Mouse (Mus musculus): ENCODE results near the gene Cwc25.
"Not testable (repeated sequence)": the region's sequence is repeated elsewhere in the genome, so short reads cannot be mapped to it uniquely, and the experiment has no call there.

The Cwc25 gene

GRCm38 (mm10) chr11:97800691-97801408 lies 34.5 kb upstream of the Cwc25 start:
- peak in 1 of 2 experiments; percentile 49 for DNase-seq

- peak; percentile 86 to 93 for DNase-seq
Observed at GRCm38 (mm10) chr11:97799994-97800690, 33.8 kb upstream of the Cwc25 start.

DNA sequence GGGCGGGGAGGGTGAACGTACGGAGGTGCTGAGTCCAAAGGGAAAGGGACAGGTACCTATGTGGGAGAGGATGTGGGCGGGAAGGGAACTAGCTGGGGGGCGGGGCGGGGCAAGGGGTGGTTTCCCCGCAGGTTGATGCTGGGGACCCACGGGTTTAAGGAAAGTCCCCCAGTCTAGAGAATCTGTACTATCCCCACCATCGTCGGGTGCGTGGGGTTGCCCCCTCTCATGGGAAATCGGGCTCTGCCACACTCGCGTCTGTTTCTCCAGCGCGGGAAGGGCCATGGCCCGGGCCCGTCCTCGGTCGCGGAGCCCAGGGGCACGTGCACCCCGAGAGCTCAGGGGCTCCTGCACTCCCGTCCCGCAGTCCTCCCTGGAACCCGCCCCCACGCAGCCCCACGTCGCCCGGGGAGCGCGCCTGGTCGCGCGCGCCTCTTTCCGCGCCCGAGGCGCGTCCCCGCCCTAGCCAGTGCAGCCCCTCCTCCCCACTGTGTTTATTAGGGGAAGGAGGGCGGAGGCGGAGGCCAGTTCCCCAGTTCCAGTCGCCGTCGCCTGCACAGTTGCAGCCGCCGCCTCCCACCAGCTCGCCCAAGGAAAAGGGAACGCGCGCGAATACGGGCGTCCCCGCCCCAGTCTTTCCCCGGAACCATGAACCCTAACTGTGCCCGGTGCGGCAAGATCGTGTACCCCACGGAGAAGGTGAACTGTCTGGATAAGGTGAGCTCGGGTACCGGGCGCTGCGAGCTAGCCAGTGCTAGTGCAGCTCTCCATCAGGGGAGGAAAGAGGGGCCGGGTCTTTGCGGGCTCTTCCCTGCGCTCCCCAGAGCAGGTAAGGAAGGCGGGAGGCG lies 33.0 kb upstream of the Cwc25 start:
- peak; percentile 92 to 93 for DNase-seq

GRCm38 (mm10) chr11:97798782-97799145 lies 32.4 kb upstream of the Cwc25 start, which contains the start of gene Lasp1:
Gene Lasp1 (plus strand): TSS chr11:97799000.
- peak; percentile 86 to 91 for DNase-seq

GRCm38 (mm10) chr11:97798083-97798435 lies 31.7 kb upstream of the Cwc25 start:
- DNase-seq = no peak

DNA sequence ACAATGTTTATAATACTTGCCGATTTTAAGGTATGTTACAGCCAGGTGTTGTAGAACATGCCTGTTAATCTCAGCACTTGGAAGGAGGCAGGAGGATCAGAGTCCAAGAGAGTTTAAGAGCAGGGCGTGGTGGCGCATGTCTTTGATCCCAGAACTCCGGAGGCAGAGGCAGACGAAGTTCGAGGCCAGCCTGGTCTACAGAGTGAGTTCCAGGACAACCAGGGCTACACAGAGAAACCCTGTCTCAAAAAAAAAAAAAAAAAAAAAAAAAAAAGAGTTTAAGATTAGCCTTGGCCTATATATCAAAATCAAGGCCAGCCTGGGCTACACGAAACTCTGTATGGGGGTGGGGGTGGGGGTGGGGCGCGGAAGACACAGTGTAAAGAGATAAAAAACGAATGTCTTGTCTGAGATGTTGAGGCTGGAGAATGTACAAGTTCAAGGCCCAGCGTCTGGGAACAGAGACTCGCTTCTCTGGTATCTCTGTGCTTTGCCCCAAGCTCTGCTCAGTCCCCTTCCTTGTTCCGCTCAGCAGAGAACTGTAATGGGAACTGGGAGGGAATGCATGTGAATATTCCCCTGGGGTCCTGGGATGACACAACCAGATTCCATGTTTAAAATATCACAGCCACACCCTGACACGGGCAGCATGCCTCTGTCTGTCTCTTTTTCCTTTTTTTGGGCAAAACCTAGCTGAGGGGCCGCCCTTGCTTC lies 31.2 kb upstream of the Cwc25 start:
- DNase-seq = no peak

DNA sequence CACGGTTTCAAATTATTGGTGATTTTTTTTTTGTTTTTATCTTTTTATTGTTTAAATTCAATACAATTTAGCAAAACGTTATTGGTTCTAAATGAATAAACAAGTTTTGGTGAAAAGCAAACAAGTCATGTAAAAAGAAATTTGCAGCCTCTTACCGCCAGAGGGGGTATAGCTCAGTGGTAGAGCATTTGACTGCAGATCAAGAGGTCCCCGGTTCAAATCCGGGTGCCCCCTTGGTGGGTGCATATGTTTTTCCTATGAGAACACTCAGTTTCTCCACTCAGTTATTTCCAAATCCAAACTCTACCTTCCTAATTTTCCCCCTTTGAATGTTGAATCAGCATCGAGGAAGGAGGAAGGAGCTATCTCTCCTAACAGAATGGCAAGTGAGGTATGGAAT lies 30.6 kb upstream of the Cwc25 start:
- DNase-seq = peak; percentile 68 to 77

- peak in 1 of 2 experiments; percentile 57 for DNase-seq
Observed at GRCm38 (mm10) chr11:97793165-97793564, 26.8 kb upstream of the Cwc25 start.

DNA sequence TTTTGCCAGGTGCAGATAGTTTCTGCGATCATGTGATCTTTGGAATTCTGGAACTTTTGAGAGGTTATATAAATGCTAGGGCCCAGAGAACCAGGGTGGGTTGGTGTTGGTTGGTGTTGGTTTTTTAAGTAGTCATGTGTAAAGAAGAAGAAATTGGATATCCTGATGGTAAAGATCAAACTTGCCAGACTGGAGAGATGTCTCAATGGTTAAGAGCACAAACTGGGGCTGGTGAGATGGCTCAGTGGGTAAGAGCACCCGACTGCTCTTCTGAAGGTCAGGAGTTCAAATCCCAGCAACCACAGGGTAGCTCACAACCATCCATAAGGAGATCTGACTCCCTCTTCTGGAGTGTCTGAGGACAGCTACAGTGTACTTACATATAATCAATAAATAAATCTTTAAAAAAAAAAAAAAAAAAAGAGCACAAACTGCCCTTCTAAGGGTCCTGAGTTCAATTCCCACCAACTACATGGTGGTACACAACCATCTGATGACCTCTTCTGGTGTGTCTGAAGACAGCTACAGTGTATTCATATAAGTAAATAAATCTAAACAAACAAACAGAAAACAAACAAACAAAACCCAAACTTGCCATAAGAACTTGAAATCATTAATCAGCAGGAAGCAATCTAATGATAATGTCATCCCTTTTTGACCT lies 24.6 kb upstream of the Cwc25 start:
- not testable (repeated sequence) for DNase-seq

DNA sequence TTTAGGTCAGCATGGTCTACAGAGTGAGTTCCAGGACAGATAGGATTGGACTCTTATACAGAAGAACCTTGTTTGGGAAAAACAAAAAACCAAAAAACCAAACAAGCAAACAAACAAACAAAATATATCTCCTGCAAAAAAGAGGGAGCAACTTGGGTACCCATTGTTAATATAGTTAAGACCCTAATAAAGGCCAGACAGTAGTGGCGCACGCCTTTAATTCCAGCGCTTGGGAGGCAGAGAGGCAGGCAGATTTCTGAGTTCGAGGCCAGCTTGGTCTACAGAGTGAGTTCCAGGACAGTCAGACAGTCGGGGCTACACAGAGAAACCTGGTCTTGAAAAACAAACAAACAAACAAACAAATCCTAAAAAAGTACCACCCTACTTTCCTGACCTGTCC lies 23.4 kb upstream of the Cwc25 start:
- no peak for DNase-seq

GRCm38 (mm10) chr11:97787961-97788360 lies 21.6 kb upstream of the Cwc25 start:
- no peak for DNase-seq

DNA sequence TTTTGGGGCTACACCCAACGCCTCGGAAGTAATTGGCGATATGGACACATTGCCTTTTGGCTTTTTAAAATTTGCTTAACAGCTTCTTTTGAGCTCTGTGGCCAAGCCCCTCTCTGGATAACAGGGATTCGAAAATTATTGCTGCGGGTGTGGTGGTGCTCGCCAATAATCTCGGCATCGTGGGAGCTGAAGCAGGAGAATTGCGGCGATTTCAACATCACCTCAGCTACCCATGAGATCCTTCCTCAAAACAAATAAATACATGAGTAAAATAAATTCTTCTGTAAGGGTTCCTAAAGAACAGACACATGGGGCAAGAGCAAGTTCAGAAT lies 16.2 kb upstream of the Cwc25 start:
- DNase-seq = no peak

DNA sequence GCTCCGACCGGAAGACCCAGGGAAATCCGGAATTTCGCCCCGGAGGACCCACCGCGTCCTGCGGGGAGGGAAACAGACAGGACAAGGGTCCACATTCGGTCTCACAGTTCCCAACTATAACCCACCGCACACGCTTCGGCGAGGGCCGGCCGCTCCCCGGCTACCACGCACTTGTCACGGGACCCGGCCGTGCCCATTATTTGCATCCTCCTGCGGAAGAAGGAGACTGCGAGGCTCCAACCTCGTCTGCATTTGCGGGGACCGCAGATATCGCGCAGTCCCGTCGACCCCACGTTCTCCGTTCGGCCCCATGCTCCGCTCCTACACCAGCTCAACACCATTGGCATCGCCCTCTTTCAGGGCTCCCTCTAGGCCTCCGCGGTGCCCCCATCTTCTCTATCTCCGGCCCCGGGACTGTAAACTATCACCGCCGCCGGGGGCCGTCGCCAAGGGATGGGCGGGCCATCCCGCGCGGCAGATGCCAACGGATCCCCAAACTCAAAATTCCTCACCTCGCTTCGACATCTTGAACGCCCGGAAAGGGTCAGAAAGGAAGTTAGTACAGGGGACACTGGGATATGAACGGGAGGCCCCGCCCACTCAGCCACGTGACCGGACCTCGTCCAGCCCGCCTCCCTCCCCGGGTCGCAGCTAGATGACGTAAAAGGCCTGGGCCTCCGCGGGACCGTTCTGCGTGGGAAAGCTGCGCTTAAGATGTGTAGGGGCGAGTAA lies 15.6 kb upstream of the Cwc25 start, which contains the start of gene Rpl23:
Rpl23 (minus strand) TSS at position 606 of the 732 bp plus-strand sequence.
- DNase-seq = peak; percentile 99

GRCm38 (mm10) chr11:97781478-97781831 lies 15.1 kb upstream of the Cwc25 start:
- DNase-seq = no peak

- no peak for DNase-seq
Observed at GRCm38 (mm10) chr11:97779968-97780701, 13.8 kb upstream of the Cwc25 start.

DNA sequence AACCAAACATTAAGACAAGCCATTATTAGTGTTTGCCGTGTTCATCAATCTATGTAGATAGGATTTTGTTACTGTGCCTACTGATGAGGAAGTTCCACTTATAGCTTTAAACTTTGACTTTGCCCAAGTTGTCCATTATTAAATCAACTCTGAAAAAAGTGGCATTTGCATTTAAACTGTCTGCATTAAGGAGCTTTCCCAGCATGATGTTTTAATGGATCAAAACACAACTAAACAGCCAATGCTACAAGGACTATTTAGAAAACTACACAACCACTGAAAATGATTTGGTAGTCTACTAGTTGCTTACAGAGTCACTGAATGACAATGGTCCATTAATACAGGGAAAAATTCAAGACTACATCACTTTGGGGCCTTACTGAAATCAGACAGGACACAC lies 12.6 kb upstream of the Cwc25 start:
- DNase-seq = no peak

DNA sequence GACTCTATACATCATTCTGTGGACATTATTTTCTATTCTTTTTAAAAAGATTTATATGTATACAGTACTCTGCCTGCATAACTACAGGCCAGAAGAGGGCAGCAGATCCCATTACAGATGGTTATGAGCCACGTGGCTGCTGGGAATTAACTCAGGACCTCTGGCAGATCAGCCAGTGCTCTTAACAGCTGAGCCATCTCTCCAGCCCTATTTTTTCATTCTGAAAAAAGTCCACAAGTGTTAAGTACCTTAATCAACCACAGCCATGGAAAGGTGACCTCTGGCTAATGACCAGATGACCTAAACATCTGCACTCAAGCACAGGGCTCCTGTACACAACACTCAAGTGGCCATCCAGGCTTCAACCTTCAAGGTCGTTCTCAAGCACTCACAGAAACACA lies 10.8 kb upstream of the Cwc25 start:
- peak in 1 of 2 experiments; percentile 49 for DNase-seq

DNA sequence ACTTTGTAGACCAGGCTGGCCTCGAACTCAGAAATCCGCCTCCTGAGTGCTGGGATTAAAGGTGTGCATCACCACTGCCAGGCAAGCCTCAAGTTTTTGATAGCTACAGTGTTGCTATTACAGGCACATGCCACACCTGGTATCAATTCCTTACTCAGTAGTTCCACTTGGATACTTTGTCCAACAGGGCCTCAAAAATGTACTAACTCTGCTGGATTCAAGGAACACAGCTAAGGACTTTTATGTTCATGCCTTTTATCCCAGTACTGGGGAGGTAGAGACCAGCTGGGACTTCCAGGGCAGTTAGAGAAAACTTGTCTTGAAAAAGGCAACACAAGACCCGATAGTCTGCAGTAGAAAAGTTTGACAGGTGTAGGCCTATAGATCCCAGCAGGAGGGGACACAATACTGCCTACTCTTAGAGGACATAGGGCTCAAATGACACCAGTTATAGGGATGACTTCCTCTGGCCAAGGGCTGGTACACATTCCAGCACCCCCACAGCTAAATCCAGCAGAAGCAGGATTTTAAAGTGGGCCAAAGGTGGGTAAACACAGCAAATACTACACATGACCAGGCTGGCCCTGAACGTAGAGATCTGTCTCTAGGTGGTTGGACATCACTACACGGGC lies 10.3 kb upstream of the Cwc25 start:
- no peak for DNase-seq

DNA sequence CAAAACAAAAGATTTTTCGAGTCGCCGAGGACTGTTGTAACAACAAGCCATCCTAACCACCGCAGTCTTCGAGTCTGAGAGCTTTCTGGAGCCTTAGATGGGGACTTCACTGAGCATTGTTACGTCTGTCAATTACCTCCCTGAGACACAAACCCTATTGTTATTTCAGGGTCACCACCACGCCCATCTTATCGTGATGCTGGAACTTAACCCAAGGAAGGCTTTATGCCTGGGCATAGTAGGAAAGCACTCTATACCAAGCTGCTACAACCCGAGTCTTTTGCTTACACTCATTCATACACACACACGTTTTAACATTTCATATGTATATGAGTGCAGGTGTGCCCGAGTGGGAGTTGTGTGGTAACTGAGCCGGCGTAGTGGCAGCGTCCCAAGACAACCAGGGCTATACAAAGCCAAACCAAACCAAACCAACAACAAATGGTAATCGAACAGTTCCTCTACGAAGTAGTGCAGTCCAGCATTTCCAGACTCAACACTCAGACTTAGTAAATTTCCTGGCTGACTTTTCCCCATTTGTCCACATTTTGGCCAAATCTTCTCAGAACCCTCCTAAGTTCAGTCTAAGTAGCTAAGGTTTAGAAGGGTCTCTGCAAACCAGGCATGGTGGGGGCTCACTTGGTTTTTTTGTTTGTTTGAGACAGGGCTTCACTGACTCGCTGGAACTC lies 9.6 kb upstream of the Cwc25 start, which contains the start of gene 1700001P01Rik:
1700001P01Rik (minus strand) TSS at position 111 of the 689 bp plus-strand sequence.
- no peak for DNase-seq

DNA sequence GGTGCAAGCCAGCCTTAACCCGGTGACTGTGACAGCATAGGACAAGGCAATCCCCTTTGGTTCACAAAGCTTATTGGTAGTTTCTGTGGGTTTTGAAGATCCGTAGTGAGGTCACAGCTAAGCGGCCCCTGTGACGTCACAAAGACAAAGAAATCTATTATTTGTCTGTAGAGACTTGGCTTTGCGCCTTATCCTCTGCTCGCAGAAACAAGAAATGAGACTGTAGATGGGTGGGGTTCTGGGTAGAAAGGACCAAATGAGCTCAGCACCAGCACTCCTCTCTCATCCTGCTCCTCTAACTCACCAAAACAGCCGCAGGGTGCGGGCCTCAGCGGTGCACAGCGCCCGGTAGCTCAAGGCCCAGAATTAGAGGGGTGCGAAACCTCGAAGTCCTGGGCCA lies 8.8 kb upstream of the Cwc25 start:
- DNase-seq = no peak
